ENCODE assay signal across 32 mouse cellular contexts in genomic region chr9:67725196-67725595, GRCm38 (mm10). TPM values are rescaled to one million over a fixed set of nuclear protein-coding genes. Genes with fewer than 3 reads are reported as not detected.
"Had no signal": no experiment of that assay in that cellular context is flagged by ENCODE, and none has a peak within 500 bp of the region (broad histone marks: within the 10 kb centered on the region; RNA-seq: fewer than 3 reads in every experiment).

No protein-coding gene starts in this region.

- H3K27me3 ChIP-seq: embryonic facial prominence, embryonic 12.5 days; embryonic facial prominence, embryonic 15.5 days; forebrain, embryonic 13.5 days; forebrain, embryonic 15.5 days had no signal

- H3K9me3 ChIP-seq: embryonic facial prominence, embryonic 12.5 days; embryonic facial prominence, embryonic 15.5 days; forebrain, embryonic 10.5 days; forebrain, embryonic 12.5 days; forebrain, embryonic 13.5 days; forebrain, embryonic 15.5 days; heart, embryonic 10.5 days had no signal

- H3K4me1 ChIP-seq: embryonic facial prominence, embryonic 12.5 days; embryonic facial prominence, embryonic 15.5 days; forebrain, embryonic 12.5 days; forebrain, embryonic 13.5 days; forebrain, embryonic 15.5 days; heart, embryonic 10.5 days had no signal

- DNase-seq: cerebellum, adult 2 months; cerebellum, adult 8-10 months; cerebellum, adult 9-10 months; cerebellum, adult 9-11 months; cerebellum, postnatal 10 days; cerebellum, postnatal 14 days; cerebellum, postnatal 25 days; cerebellum, postnatal 36 days; embryo, embryonic 11 days; forebrain, postnatal 0 days; gastrocnemius, adult 2 months; gastrocnemius, postnatal 10 days; gastrocnemius, postnatal 14 days; gastrocnemius, postnatal 25 days; gastrocnemius, postnatal 36 days; heart, adult 18-20 months; heart, adult 2 months had no signal

- H3K27ac ChIP-seq: embryonic facial prominence, embryonic 12.5 days; embryonic facial prominence, embryonic 15.5 days; forebrain, embryonic 10.5 days; forebrain, embryonic 12.5 days; forebrain, embryonic 13.5 days; forebrain, embryonic 15.5 days; gastrocnemius, adult 2 months; heart, adult 2 months; heart, embryonic 10.5 days had no signal

- ATAC-seq: forebrain, embryonic 13.5 days; forebrain, embryonic 14.5 days; forebrain, embryonic 15.5 days; forebrain, embryonic 16.5 days; forebrain, postnatal 0 days had no signal

- H3K4me2 ChIP-seq: embryonic facial prominence, embryonic 12.5 days; embryonic facial prominence, embryonic 15.5 days; forebrain, embryonic 12.5 days; forebrain, embryonic 13.5 days; forebrain, embryonic 15.5 days had no signal

- H3K9ac ChIP-seq: embryonic facial prominence, embryonic 12.5 days; embryonic facial prominence, embryonic 15.5 days; forebrain, embryonic 12.5 days; forebrain, embryonic 13.5 days; forebrain, embryonic 15.5 days; forebrain, postnatal 0 days had no signal

- H3K4me3 ChIP-seq: embryonic facial prominence, embryonic 12.5 days; embryonic facial prominence, embryonic 15.5 days; erythroblast, embryonic 14.5 days; forebrain, embryonic 10.5 days; forebrain, embryonic 12.5 days; forebrain, embryonic 13.5 days; forebrain, embryonic 15.5 days; gastrocnemius, adult 2 months; heart, adult 2 months; heart, embryonic 10.5 days had no signal

- H3K36me3 ChIP-seq: embryonic facial prominence, embryonic 12.5 days; embryonic facial prominence, embryonic 15.5 days; forebrain, embryonic 10.5 days; forebrain, embryonic 12.5 days; forebrain, embryonic 15.5 days; heart, embryonic 10.5 days had no signal

RNA-seq across cellular contexts. Expression of gene C2cd4b, which starts 34.0 kb away (rescaled TPM):
- total RNA-seq: common myeloid progenitor, adult 5-6 weeks; gastrocnemius, adult 18-20 months; gastrocnemius, adult 2 months; gastrocnemius, adult 8-10 months; gastrocnemius, postnatal 36 days; granulocyte monocyte progenitor cell, adult 5-6 weeks had no signal
- polyA plus RNA-seq: embryonic facial prominence, embryonic 11.5 days; erythroblast, embryonic 14.5 days; forebrain, embryonic 10.5 days had no signal
